Mouse (Mus musculus) E14TG2a.4 (cell line): ENCODE measurements around the gene Defb7.
A peak's percentile ranks its signal among the peaks of the same experiment; 100 is the strongest.

Source experiments
- CTCF ChIP-seq: conservative IDR thresholded peaks from 2 replicates; pipeline ENCODE4 v1.5.1; 2014; ENCODE audit warnings: low read length
- NANOG ChIP-seq: IDR thresholded peaks from 2 replicates; pipeline ENCODE4 v1.6.1; 2014; ENCODE audit warnings: borderline replicate concordance, low read length, mixed read lengths
- POU5F1 ChIP-seq: IDR thresholded peaks from 2 replicates; pipeline ENCODE4 v1.6.1; 2014; ENCODE audit warnings: low read length, borderline replicate concordance

DNA sequence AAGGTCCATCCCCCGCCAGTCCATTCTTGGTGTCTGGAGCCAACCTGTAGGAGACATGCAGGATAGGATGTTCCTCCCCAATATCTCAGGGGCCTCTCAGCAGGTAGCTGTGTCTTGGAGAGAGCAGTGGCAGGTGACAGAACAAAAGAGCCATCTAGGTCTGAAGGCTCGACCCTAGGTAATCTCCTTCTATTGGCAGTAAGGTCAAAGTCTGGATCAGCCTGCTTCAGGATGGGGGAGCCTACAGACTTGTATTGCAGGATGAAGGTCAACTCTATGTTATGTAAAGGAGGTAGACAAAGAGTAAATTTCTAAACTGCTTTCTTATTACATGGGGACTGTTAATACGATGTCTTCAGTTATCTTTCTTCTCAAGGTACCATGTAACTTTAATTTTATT is 25.9 kb upstream of the Defb7 start:
- TF ChIP-seq CTCF, result no peak
- TF ChIP-seq NANOG, result peak; percentile 37; the same call in 1 of the 2 replicates
- TF ChIP-seq POU5F1, result no peak
